Mouse (Mus musculus): ENCODE data around the gene Slc12a7.

GRCm38 (mm10) chr13:73732742-73733700 is at the start of gene Slc12a7:
- no peak for TF ChIP-seq POLR2A (IDR thresholded peaks at IDR 0.05; ENCODE audit: low read depth, low read length)
- TF ChIP-seq CTCF (IDR thresholded peaks at IDR 0.05; ENCODE audit: borderline replicate concordance, insufficient read depth, low read length), result no peak
